Mouse (Mus musculus) urinary bladder, postnatal 36 days (tissue): ENCODE data around the gene Adk.
"Not testable (repeated sequence)": the region's sequence is repeated elsewhere in the genome, so short reads cannot be mapped to it uniquely, and the experiment has no call there.

Source experiments
- DNase-seq, 2 experiments: peaks; one replicate each; pipeline ENCODE4 v3.0.0; 2022; ENCODE audit warnings: low spot score in 2 of 2, mixed read lengths in 1 of 2

The Adk gene

GRCm38 (mm10) chr14:21427369-21427768, 375.0 kb downstream of the Adk start:
- no peak for DNase-seq

- no peak for DNase-seq
Measured at GRCm38 (mm10) chr14:21433415-21433814, 381.0 kb downstream of the Adk start.

GRCm38 (mm10) chr14:21433995-21434394, 381.6 kb downstream of the Adk start:
- no peak for DNase-seq

GRCm38 (mm10) chr14:21434686-21435085, 382.3 kb downstream of the Adk start:
- DNase-seq: no peak

- DNase-seq: no peak
Measured at GRCm38 (mm10) chr14:21439785-21440184, 387.4 kb downstream of the Adk start.

- no peak for DNase-seq
Measured at GRCm38 (mm10) chr14:21440526-21440925, 388.2 kb downstream of the Adk start.

DNA sequence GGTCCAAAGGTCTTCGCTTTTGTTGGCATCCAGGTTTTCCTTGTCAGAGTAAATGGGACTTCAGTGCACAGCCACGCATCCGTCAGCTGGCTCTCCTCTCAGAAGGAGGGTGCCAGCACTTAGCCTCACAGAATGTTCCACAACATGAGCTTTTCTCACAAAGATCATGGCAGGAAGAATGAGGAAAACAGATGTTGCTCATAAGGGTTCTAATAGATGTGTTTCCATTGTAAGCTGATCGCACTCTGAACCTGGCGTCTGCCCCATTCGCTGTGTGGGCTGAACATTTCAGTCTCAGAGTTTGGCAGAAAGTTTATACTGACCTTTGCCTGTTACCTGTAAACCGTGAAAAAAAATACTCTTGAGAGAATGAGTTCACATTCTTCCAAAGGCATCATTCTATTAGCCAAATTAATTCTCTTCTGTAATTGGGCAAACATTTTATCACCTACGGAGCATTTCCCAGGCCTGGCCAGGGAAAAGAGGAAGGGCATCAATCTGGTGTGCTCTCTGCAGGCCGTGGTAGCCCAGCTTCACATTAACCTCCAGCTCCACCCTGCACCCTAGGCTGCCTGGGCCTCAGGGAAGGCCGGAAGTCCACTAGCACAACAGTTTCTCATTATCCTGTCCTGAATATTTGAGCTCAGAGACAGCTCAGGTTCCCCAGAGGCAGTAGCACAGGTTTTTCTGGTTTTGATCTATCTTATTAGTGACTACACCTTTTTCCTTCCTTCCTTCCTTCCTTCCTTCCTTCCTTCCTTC, 389.6 kb downstream of the Adk start:
- DNase-seq: no peak

DNA sequence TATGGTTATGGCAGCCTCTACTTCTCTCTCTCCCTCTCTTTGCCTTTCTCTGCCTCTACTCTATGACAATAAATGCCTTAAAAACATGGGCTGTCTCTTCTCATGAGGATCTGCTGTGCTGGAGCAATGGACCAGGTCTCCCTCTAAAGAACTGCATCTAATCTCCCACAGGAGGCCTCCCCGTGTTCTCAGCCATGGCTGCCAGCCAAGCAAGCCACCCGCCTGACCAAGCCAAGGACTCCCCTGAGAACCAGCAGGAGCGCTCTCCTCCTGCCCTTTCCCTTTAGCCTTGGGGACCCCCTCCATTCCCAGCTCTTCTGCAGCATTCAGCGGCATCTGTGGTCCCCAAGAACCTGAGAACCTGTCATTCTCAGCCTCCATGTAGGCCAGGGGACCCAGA, 400.2 kb downstream of the Adk start:
- no peak for DNase-seq

GRCm38 (mm10) chr14:21453896-21454295, 401.5 kb downstream of the Adk start:
- DNase-seq: no peak

DNA sequence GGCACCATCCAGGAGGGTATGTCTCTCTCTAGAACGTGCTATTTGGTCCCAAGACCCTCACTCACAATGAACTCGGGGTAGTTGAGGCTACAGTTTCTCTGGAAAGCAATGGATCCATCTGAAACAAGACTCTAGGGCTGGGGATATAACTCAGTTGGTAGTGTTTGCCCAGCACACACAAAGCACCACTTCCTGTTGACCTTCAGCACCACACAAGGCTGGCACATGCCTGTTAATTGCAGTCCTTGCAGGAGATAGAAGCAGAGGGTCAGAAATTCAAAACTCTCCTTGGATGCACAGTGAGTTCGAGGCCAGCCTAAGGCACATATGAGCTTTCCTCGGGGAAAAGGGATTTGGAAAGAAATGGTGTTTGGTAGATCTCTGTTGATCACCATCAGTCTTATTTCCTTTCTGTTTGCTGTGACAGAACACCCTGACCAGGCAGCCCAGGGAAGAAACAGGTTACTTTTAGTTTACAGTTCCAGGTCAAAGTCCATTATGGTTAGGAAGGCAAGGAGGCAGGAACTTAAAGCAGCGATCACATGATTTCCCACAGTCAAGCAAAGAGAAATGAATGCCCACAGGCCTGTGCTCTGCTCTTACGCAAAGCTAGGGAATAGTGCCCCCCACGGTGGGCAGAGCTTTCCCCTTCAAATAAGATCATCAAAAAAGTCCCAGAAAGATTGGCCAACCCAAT, 403.4 kb downstream of the Adk start:
- DNase-seq: no peak

GRCm38 (mm10) chr14:21456526-21456925, 404.2 kb downstream of the Adk start:
- DNase-seq: no peak

DNA sequence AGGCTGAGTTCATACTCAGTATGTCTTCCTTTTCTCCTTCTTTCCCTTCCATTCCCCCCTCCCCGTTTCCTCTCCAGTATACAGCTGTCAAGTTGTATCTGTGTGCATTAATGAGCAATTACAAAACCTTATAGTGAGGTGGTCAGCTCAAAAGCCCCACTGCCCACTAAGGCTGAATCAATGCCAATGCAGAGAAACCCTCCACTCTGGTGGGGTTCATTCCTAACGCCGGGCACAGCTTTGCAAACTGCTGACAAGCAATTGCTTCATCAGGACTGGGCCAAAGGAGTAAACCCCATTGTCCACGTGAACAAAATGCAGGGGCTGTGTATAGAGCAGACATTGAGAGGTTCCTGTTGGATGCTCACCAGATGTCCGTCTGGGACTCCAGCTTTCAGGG, 405.5 kb downstream of the Adk start:
- DNase-seq: no peak

DNA sequence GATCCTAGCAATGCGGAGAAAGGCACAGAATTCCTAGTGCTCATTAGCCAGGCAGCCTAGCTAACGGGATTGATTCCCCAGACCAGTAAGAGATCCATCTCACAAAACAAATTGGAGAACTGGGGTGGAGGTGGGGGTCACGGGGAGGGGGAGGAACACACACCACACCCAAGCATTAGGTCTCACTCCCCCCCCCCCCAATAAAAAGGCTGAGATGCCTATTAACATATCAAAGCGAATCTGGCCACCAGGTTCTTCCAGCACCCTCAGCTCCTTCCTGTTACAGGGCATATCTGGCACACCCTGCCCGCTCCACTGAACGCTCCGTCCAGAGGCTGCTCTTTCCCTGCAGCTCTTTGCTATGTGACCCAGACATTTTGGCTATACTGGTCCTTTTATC, 406.3 kb downstream of the Adk start:
- DNase-seq: no peak

GRCm38 (mm10) chr14:21459163-21459562, 406.8 kb downstream of the Adk start:
- no peak for DNase-seq

- DNase-seq: no peak
Measured at GRCm38 (mm10) chr14:21462398-21462797, 410.0 kb downstream of the Adk start.

- DNase-seq: no peak
Measured at GRCm38 (mm10) chr14:21463117-21463712, 410.8 kb downstream of the Adk start.

GRCm38 (mm10) chr14:21470386-21470785, 418.0 kb downstream of the Adk start:
- no peak for DNase-seq

GRCm38 (mm10) chr14:21471975-21472374, 419.6 kb downstream of the Adk start:
- no peak for DNase-seq

GRCm38 (mm10) chr14:21474593-21475132, 422.3 kb downstream of the Adk start:
- DNase-seq: not testable (repeated sequence)

GRCm38 (mm10) chr14:21477181-21477580, 424.8 kb downstream of the Adk start:
- no peak for DNase-seq

GRCm38 (mm10) chr14:21479566-21479965, 427.2 kb downstream of the Adk start:
- DNase-seq: no peak

- DNase-seq: no peak
Measured at GRCm38 (mm10) chr14:21480191-21480590, 427.8 kb downstream of the Adk start.

GRCm38 (mm10) chr14:21481231-21481630, 428.9 kb downstream of the Adk start, which contains the start of gene Kat6b:
TSS of gene Kat6b (plus strand) at chr14:21481434.
- no peak for DNase-seq
